Mouse (Mus musculus): ENCODE measurements around the gene Iqcc. TPM values are rescaled to one million over a fixed set of nuclear protein-coding genes. Genes with fewer than 3 reads are reported as not detected.

Iqcc gene
- 28.4 and 35.0 TPM in 2 replicates for polyA plus RNA-seq (2021; fragmentation: Nextera tagmentation)
- long read RNA-seq, experiment 1, transcript Iqcc-201 (5 exons, 2,639 nt) = major isoform, 8 of 21 reads
- long read RNA-seq, experiment 1, partial matches to known transcripts = 3 of 21 reads
- long read RNA-seq, experiment 1, other reads (novel, unspliced or antisense) = 6 of 21 reads
- long read RNA-seq, experiment 2, transcript Iqcc-201 (5 exons, 2,639 nt) = major isoform, 11 of 55 reads
- long read RNA-seq, experiment 2, partial matches to known transcripts = 11 of 55 reads
- long read RNA-seq, experiment 2, other reads (novel, unspliced or antisense) = 33 of 55 reads

GRCm38 (mm10) chr4:129618786-129619691, at the start of gene Iqcc:
Iqcc (minus strand) TSS chr4:129619099.

GRCm38 (mm10) chr4:129640638-129641467, 22.0 kb upstream of the Iqcc start, which contains the start of gene Txlna:
Txlna (minus strand) TSS chr4:129641065.

GRCm38 (mm10) chr4:129623681-129624091, 4.8 kb upstream of the Iqcc start, which contains the start of gene Ccdc28b:
Ccdc28b (minus strand) TSS chr4:129623947.

GRCm38 (mm10) chr4:129614093-129614492, 4.8 kb downstream of the Iqcc start, which contains the start of gene Dcdc2b:
Dcdc2b (minus strand) TSS chr4:129614257.

GRCm38 (mm10) chr4:129600233-129601158, 18.4 kb downstream of the Iqcc start, which contains the start of the genes Eif3i and Tmem234:
Eif3i (minus strand) TSS chr4:129600648.
Tmem234 (plus strand) TSS chr4:129600668.

GRCm38 (mm10) chr4:129578466-129578865, 40.4 kb downstream of the Iqcc start, which contains the start of gene Fam167b:
Fam167b (minus strand) TSS chr4:129578549.

GRCm38 (mm10) chr4:129573430-129573829, 45.5 kb downstream of the Iqcc start, which contains the start of gene Lck:
Lck (minus strand) TSS chr4:129573641.

Other genes starting within 250 kb of the Iqcc start
- 4.4 and 4.9 TPM in 2 replicates for gene Zbtb8a, start 241.0 kb downstream of the Iqcc start, polyA plus RNA-seq (2021; fragmentation: Nextera tagmentation)
- 1.9 and 2.1 TPM in 2 replicates for gene Zbtb8b, start 178.2 kb downstream of the Iqcc start, polyA plus RNA-seq (2021; fragmentation: Nextera tagmentation)
- 11.4 and 11.5 TPM in 2 replicates for gene Bsdc1, start 157.5 kb downstream of the Iqcc start, polyA plus RNA-seq (2021; fragmentation: Nextera tagmentation)
- 0.15 TPM in 1 of 2 replicates, not detected in the other for gene Tssk3, start 128.1 kb downstream of the Iqcc start, polyA plus RNA-seq (2021; fragmentation: Nextera tagmentation)
- gene Fam229a, start 127.9 kb downstream of the Iqcc start, polyA plus RNA-seq (2021; fragmentation: Nextera tagmentation) = 0.98 and 1.3 TPM in 2 replicates
- gene Marcksl1, start 105.5 kb downstream of the Iqcc start, polyA plus RNA-seq (2021; fragmentation: Nextera tagmentation) = 33.1 and 41.3 TPM in 2 replicates
- gene Hdac1, start 76.4 kb downstream of the Iqcc start, polyA plus RNA-seq (2021; fragmentation: Nextera tagmentation) = 16.9 and 18.2 TPM in 2 replicates
- gene Lck, start 45.5 kb downstream of the Iqcc start, polyA plus RNA-seq (2021; fragmentation: Nextera tagmentation) = 2.4 and 2.5 TPM in 2 replicates
- gene Fam167b, start 40.5 kb downstream of the Iqcc start, polyA plus RNA-seq (2021; fragmentation: Nextera tagmentation) = 1.4 and 2.4 TPM in 2 replicates
- gene Eif3i, start 18.5 kb downstream of the Iqcc start, polyA plus RNA-seq (2021; fragmentation: Nextera tagmentation) = 270 and 298 TPM in 2 replicates
- gene Tmem234, start 18.4 kb downstream of the Iqcc start, polyA plus RNA-seq (2021; fragmentation: Nextera tagmentation) = 181 and 186 TPM in 2 replicates
- gene Dcdc2b, start 4.8 kb downstream of the Iqcc start, polyA plus RNA-seq (2021; fragmentation: Nextera tagmentation) = 3.4 and 4.1 TPM in 2 replicates
- gene Ccdc28b, start 4.8 kb upstream of the Iqcc start, polyA plus RNA-seq (2021; fragmentation: Nextera tagmentation) = 31.7 and 35.6 TPM in 2 replicates
- gene Txlna, start 22.0 kb upstream of the Iqcc start, polyA plus RNA-seq (2021; fragmentation: Nextera tagmentation) = 16.0 and 16.7 TPM in 2 replicates
- gene Kpna6, start 53.7 kb upstream of the Iqcc start, polyA plus RNA-seq (2021; fragmentation: Nextera tagmentation) = 9.9 and 11.1 TPM in 2 replicates
- 9.7 and 9.8 TPM in 2 replicates for gene Tmem39b, start 77.7 kb upstream of the Iqcc start, polyA plus RNA-seq (2021; fragmentation: Nextera tagmentation)
- 30.5 and 30.6 TPM in 2 replicates for gene Khdrbs1, start 123.2 kb upstream of the Iqcc start, polyA plus RNA-seq (2021; fragmentation: Nextera tagmentation)
- gene Ptp4a2, start 192.1 kb upstream of the Iqcc start, polyA plus RNA-seq (2021; fragmentation: Nextera tagmentation) = 166 and 230 TPM in 2 replicates

Data from layer of hippocampus, adult 6 months (tissue).